Mouse (Mus musculus): Measurements from ENCODE around the gene Clcn1.

DNA sequence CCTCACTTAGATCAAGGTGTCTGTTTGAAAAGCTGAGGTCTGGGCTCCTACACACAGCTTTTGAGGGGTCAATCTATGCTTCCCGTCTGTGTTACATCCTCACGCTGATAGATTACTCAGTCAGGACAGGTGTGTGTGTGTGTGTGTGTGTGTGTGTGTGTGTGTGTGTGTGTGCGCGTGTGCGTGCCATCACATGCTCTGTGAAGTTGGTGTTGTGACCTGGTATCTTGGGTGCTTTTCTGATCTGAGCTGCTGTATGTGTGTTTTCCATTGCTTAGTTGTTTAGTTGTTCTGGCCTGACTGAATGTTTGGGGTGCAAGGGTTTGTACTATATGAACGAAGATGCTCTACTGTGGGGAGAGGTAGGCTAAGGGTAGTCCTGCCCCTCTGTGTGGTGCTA lies 68.9 kb downstream of the Clcn1 start:
- TF ChIP-seq ZC3H11A (IDR thresholded peaks at IDR 0.05; ENCODE audit: borderline replicate concordance, low read depth, low read length) = no peak
- no peak for TF ChIP-seq CHD2 (IDR thresholded peaks at IDR 0.05; ENCODE audit: low read depth, low read length)
- no peak for TF ChIP-seq HCFC1 (IDR thresholded peaks at IDR 0.05; ENCODE audit: borderline replicate concordance, insufficient read depth, low read length)
- no peak for TF ChIP-seq ZNF384 (IDR thresholded peaks at IDR 0.05; ENCODE audit: low read depth, low read length)
- TF ChIP-seq MAFK (IDR thresholded peaks at IDR 0.05; ENCODE audit: insufficient read depth, low read depth, low read length) = no peak

Data from ES-E14 (cell line).